Mouse (Mus musculus) olfactory bulb, adult 2 months (tissue): ENCODE results near the gene Foxk1.

Source experiments
- CTCF ChIP-seq: fragments of 200-500 bp; IDR thresholded peaks from 2 replicates; pipeline ENCODE4 v1.5.1; 2012; ENCODE audit warnings: low read depth, mild to moderate bottlenecking, low read length, moderate library complexity; ENCODE audit not compliant: insufficient read depth
- POLR2A ChIP-seq: fragments of 200-500 bp; IDR thresholded peaks from 2 replicates; pipeline ENCODE4 v1.6.1; 2012; ENCODE audit warnings: mild to moderate bottlenecking, low read depth, low read length, moderate library complexity; ENCODE audit not compliant: insufficient read depth

GRCm38 (mm10) chr5:142434052-142434451, 32.8 kb downstream of the Foxk1 start:
- TF ChIP-seq CTCF (no peak), POLR2A (no peak)
